Mouse (Mus musculus) C2C12 (cell line): ENCODE measurements at regions not wholly inside any gene's neighbourhood (a gene's known extent, or its start where the extent isn't known, plus 50 kb on each side); places are given as distances from the start of the nearest gene placed in this dataset.

Source experiments
- CTCF ChIP-seq: IDR thresholded peaks from one replicate; pipeline ENCODE4 v1.5.1; 2011; ENCODE audit not compliant: control insufficient read depth, insufficient read depth, insufficient read length
- MAX ChIP-seq: IDR thresholded peaks from one replicate; pipeline ENCODE4 v1.6.1; 2011; ENCODE audit warnings: mild to moderate bottlenecking, control low read depth
- MYOD1 ChIP-seq: IDR thresholded peaks from one replicate; pipeline ENCODE4 v1.6.1; 2011; ENCODE audit warnings: low read depth; ENCODE audit not compliant: control insufficient read depth, insufficient read length
- MYOG ChIP-seq: IDR thresholded peaks from one replicate; pipeline ENCODE4 v1.6.1; 2011; ENCODE audit not compliant: control insufficient read depth, insufficient read length; ENCODE audit errors: extremely low read depth
- USF1 ChIP-seq: IDR thresholded peaks from one replicate; pipeline ENCODE4 v1.6.1; 2011; ENCODE audit warnings: low read depth, mild to moderate bottlenecking, control low read depth, moderate library complexity

- no peak for TF ChIP-seq USF1
- TF ChIP-seq CTCF, result no peak
- no peak for TF ChIP-seq MYOG
- TF ChIP-seq MAX, result no peak
- TF ChIP-seq MYOD1, result no peak
Observed at GRCm38 (mm10) chr2:48061375-48061774, 752.5 kb upstream of the Acvr2a start.
